Mouse (Mus musculus): ENCODE data around the gene Lpcat2b. TPM values are rescaled to one million over a fixed set of nuclear protein-coding genes. Genes with fewer than 3 reads are reported as not detected.
A peak's percentile ranks its signal among the peaks of the same experiment; 100 is the strongest.

Lpcat2b gene
- polyA plus RNA-seq, 1 experiment from 2014 or later = not detected

GRCm38 (mm10) chr5:107410305-107410704 is 21.0 kb upstream of the Lpcat2b start:
- H3K9ac ChIP-seq (ENCODE audit: low read length) = no peak overlapping the region
- H3K9me3 ChIP-seq (replicated peaks; ENCODE audit: control insufficient read depth, low read length) = no peaks in the 10 kb centered on the region
- H3K4me1 ChIP-seq (ENCODE audit: control insufficient read depth, insufficient read depth, low read length) = no peaks in the 10 kb centered on the region
- H3K4me2 ChIP-seq (ENCODE audit: low read depth, low read length) = no peak overlapping the region
- no peak overlapping the region for H3K27ac ChIP-seq (ENCODE audit: low read length)
- 83% methylated on average over 1 of the region's 1 CpGs for WGBS
- no peak for ATAC-seq (ENCODE audit: insufficient read depth, low FRiP score)
- H3K36me3 ChIP-seq (ENCODE audit: control insufficient read depth, insufficient read depth, low read length) = no peaks in the 10 kb centered on the region
- H3K27me3 ChIP-seq (ENCODE audit: control insufficient read depth, insufficient read depth, low read length) = peaks cover 2% of the 10 kb centered on the region; the same call in 1 of the 2 replicates
- H3K4me3 ChIP-seq (replicated peaks; ENCODE audit: low read length) = no peak overlapping the region

- no peak overlapping the region for H3K9ac ChIP-seq (ENCODE audit: low read length)
- no peaks in the 10 kb centered on the region for H3K4me1 ChIP-seq (ENCODE audit: control insufficient read depth, insufficient read depth, low read length)
- no peak for ATAC-seq (ENCODE audit: insufficient read depth, low FRiP score)
- no peak overlapping the region for H3K27ac ChIP-seq (ENCODE audit: low read length)
- H3K4me2 ChIP-seq (ENCODE audit: low read depth, low read length) = no peak overlapping the region
- WGBS = 40% methylated on average over 4 of the region's 4 CpGs
- H3K9me3 ChIP-seq (replicated peaks; ENCODE audit: control insufficient read depth, low read length) = no peaks in the 10 kb centered on the region
- H3K27me3 ChIP-seq (ENCODE audit: control insufficient read depth, insufficient read depth, low read length) = no peaks in the 10 kb centered on the region
- no peak overlapping the region for H3K4me3 ChIP-seq (replicated peaks; ENCODE audit: low read length)
- no peaks in the 10 kb centered on the region for H3K36me3 ChIP-seq (ENCODE audit: control insufficient read depth, insufficient read depth, low read length)
Measured at GRCm38 (mm10) chr5:107411326-107411725, 20.0 kb upstream of the Lpcat2b start.

- Histone ChIP-seq H3K36me3 (ENCODE audit: control insufficient read depth, insufficient read depth, low read length) (no peaks in the 10 kb centered on the region), H3K9me3 (replicated peaks; ENCODE audit: control insufficient read depth, low read length) (no peaks in the 10 kb centered on the region), H3K4me1 (ENCODE audit: control insufficient read depth, insufficient read depth, low read length) (no peaks in the 10 kb centered on the region), H3K4me2 (ENCODE audit: low read depth, low read length) (no peak overlapping the region), H3K27ac (ENCODE audit: low read length) (no peak overlapping the region), H3K27me3 (ENCODE audit: control insufficient read depth, insufficient read depth, low read length) (no peaks in the 10 kb centered on the region), H3K9ac (ENCODE audit: low read length) (no peak overlapping the region), H3K4me3 (replicated peaks; ENCODE audit: low read length) (no peak overlapping the region)
- WGBS = 84% methylated on average over 2 of the region's 2 CpGs
- no peak for ATAC-seq (ENCODE audit: insufficient read depth, low FRiP score)
Measured at GRCm38 (mm10) chr5:107412285-107412684, 19.1 kb upstream of the Lpcat2b start.

GRCm38 (mm10) chr5:107415098-107415497 is 16.3 kb upstream of the Lpcat2b start:
- Histone ChIP-seq H3K9me3 (replicated peaks; ENCODE audit: control insufficient read depth, low read length) (no peaks in the 10 kb centered on the region), H3K36me3 (ENCODE audit: control insufficient read depth, insufficient read depth, low read length) (no peaks in the 10 kb centered on the region), H3K27ac (ENCODE audit: low read length) (no peak overlapping the region), H3K4me1 (ENCODE audit: control insufficient read depth, insufficient read depth, low read length) (no peaks in the 10 kb centered on the region), H3K9ac (ENCODE audit: low read length) (no peak overlapping the region), H3K4me3 (replicated peaks; ENCODE audit: low read length) (no peak overlapping the region), H3K27me3 (ENCODE audit: control insufficient read depth, insufficient read depth, low read length) (no peaks in the 10 kb centered on the region), H3K4me2 (ENCODE audit: low read depth, low read length) (no peak overlapping the region)
- WGBS = 71% methylated on average over 2 of the region's 2 CpGs
- no peak for ATAC-seq (ENCODE audit: insufficient read depth, low FRiP score)

- Histone ChIP-seq H3K36me3 (ENCODE audit: control insufficient read depth, insufficient read depth, low read length) (no peaks in the 10 kb centered on the region), H3K9ac (ENCODE audit: low read length) (no peak overlapping the region), H3K4me1 (ENCODE audit: control insufficient read depth, insufficient read depth, low read length) (no peaks in the 10 kb centered on the region), H3K27me3 (ENCODE audit: control insufficient read depth, insufficient read depth, low read length) (no peaks in the 10 kb centered on the region), H3K4me3 (replicated peaks; ENCODE audit: low read length) (no peak overlapping the region), H3K4me2 (ENCODE audit: low read depth, low read length) (no peak overlapping the region), H3K27ac (ENCODE audit: low read length) (no peak overlapping the region), H3K9me3 (replicated peaks; ENCODE audit: control insufficient read depth, low read length) (no peaks in the 10 kb centered on the region)
- WGBS = 20% methylated on average over 1 of the region's 1 CpGs
- ATAC-seq (ENCODE audit: insufficient read depth, low FRiP score) = no peak
Measured at GRCm38 (mm10) chr5:107421676-107422075, 9.7 kb upstream of the Lpcat2b start.

- Histone ChIP-seq H3K27ac (ENCODE audit: low read length) (no peak overlapping the region), H3K9ac (ENCODE audit: low read length) (no peak overlapping the region), H3K36me3 (ENCODE audit: control insufficient read depth, insufficient read depth, low read length) (no peaks in the 10 kb centered on the region), H3K9me3 (replicated peaks; ENCODE audit: control insufficient read depth, low read length) (no peaks in the 10 kb centered on the region), H3K4me3 (replicated peaks; ENCODE audit: low read length) (no peak overlapping the region), H3K4me2 (ENCODE audit: low read depth, low read length) (no peak overlapping the region), H3K4me1 (ENCODE audit: control insufficient read depth, insufficient read depth, low read length) (peaks cover 7% of the 10 kb centered on the region), H3K27me3 (ENCODE audit: control insufficient read depth, insufficient read depth, low read length) (no peaks in the 10 kb centered on the region)
- 82% methylated on average over 5 of the region's 5 CpGs for WGBS
- ATAC-seq (ENCODE audit: insufficient read depth, low FRiP score) = no peak
Measured at GRCm38 (mm10) chr5:107434001-107434400, 2.7 kb downstream of the Lpcat2b start.

- ATAC-seq (ENCODE audit: insufficient read depth, low FRiP score) = no peak
- no peak overlapping the region for H3K4me2 ChIP-seq (ENCODE audit: low read depth, low read length)
- no peak overlapping the region for H3K4me3 ChIP-seq (replicated peaks; ENCODE audit: low read length)
- H3K4me1 ChIP-seq (ENCODE audit: control insufficient read depth, insufficient read depth, low read length) = peaks cover 7% of the 10 kb centered on the region
- H3K27me3 ChIP-seq (ENCODE audit: control insufficient read depth, insufficient read depth, low read length) = no peaks in the 10 kb centered on the region
- no peaks in the 10 kb centered on the region for H3K9me3 ChIP-seq (replicated peaks; ENCODE audit: control insufficient read depth, low read length)
- H3K27ac ChIP-seq (ENCODE audit: low read length) = no peak overlapping the region
- WGBS = 78% methylated on average over 6 of the region's 6 CpGs
- H3K36me3 ChIP-seq (ENCODE audit: control insufficient read depth, insufficient read depth, low read length) = no peaks in the 10 kb centered on the region
- no peak overlapping the region for H3K9ac ChIP-seq (ENCODE audit: low read length)
Measured at GRCm38 (mm10) chr5:107436185-107436584, 4.8 kb downstream of the Lpcat2b start.

- no peak for ATAC-seq (ENCODE audit: insufficient read depth, low FRiP score)
- 65% methylated on average over 6 of the region's 6 CpGs for WGBS
- Histone ChIP-seq H3K9ac (ENCODE audit: low read length) (no peak overlapping the region), H3K4me2 (ENCODE audit: low read depth, low read length) (no peak overlapping the region), H3K4me3 (replicated peaks; ENCODE audit: low read length) (no peak overlapping the region), H3K9me3 (replicated peaks; ENCODE audit: control insufficient read depth, low read length) (no peaks in the 10 kb centered on the region), H3K36me3 (ENCODE audit: control insufficient read depth, insufficient read depth, low read length) (no peaks in the 10 kb centered on the region), H3K4me1 (ENCODE audit: control insufficient read depth, insufficient read depth, low read length) (peaks cover 7% of the 10 kb centered on the region), H3K27ac (ENCODE audit: low read length) (no peak overlapping the region), H3K27me3 (ENCODE audit: control insufficient read depth, insufficient read depth, low read length) (no peaks in the 10 kb centered on the region)
Measured at GRCm38 (mm10) chr5:107436587-107437209, 5.3 kb downstream of the Lpcat2b start.

- ATAC-seq (ENCODE audit: insufficient read depth, low FRiP score) = peak; percentile 96
- WGBS = under 1% methylated on average over 51 of the region's 51 CpGs
- H3K36me3 ChIP-seq (ENCODE audit: control insufficient read depth, insufficient read depth, low read length) = no peaks in the 10 kb centered on the region
- H3K27ac ChIP-seq (ENCODE audit: low read length) = peak within 1 kb of the TSS; percentile 88
- H3K4me1 ChIP-seq (ENCODE audit: control insufficient read depth, insufficient read depth, low read length) = peaks cover 7% of the 10 kb centered on the region
- no peaks in the 10 kb centered on the region for H3K27me3 ChIP-seq (ENCODE audit: control insufficient read depth, insufficient read depth, low read length)
- H3K9me3 ChIP-seq (replicated peaks; ENCODE audit: control insufficient read depth, low read length) = no peaks in the 10 kb centered on the region
- peak within 1 kb of the TSS; percentile 82 for H3K4me3 ChIP-seq (replicated peaks; ENCODE audit: low read length)
- peak within 1 kb of the TSS; percentile 96 for H3K9ac ChIP-seq (ENCODE audit: low read length)
- H3K4me2 ChIP-seq (ENCODE audit: low read depth, low read length) = peak within 1 kb of the TSS; percentile 86
Measured at GRCm38 (mm10) chr5:107437464-107438281, 6.3 kb downstream of the Lpcat2b start, which contains the start of gene Btbd8. Gene Btbd8, plus strand, starts transcription at chr5:107437997.

All from stomach, embryonic 16.5 days (tissue).